Mouse (Mus musculus) heart, postnatal 36 days (tissue): ENCODE results near the gene Eif1b. TPM values are rescaled to one million over a fixed set of nuclear protein-coding genes. Genes with fewer than 3 reads are reported as not detected.

ENCODE experiments used
- DNase-seq, 2 experiments: peaks; one replicate each; pipeline ENCODE4 v3.0.0; 2021 to 2022
- intact Hi-C: fragments of 180-260 bp; cut with DNase I; formaldehyde crosslinking; loops from one replicate; pipeline ENCODE4 v1.15.1; 2025
- total RNA-seq, 2 experiments: library from RNA; stranded (reverse); gene quantifications; 2 replicates each; pipeline ENCODE4 v1.2.3; 2021

Gene Eif1b
- total RNA-seq: 10 to 100 TPM; 53.8 to 64.1 TPM

DNA sequence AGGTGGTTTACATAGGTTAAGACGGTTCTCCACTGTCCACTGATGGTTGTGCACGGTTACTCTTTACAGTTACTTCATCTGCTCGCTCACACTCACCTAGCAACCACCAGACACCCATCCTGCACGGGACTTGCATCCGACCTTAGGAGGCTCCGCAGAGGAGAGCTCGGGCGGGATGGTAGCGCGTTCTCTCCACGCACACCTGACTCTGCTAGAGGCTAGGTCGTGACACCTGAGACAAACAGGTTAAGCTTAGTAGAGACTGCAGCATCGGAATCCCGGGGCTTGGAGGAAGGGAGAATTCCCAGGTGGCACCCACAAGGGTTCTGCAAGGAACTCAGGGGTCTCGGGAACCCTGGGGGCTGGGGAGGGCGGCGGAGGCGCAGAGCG, at the start of gene Eif1b:
TSS of gene Eif1b (plus strand) at position 223 of the 390 bp plus-strand sequence.
- no peak for DNase-seq
- intact Hi-C loops: loop anchor here (5.0 kb wide), 1 partner anchor 355 kb away; no protein-coding TSS in a partner anchor

GRCm38 (mm10) chr9:120444642-120445041, 47.4 kb upstream of the Eif1b start:
- intact Hi-C loops: no loop called here
- DNase-seq: no peak

GRCm38 (mm10) chr9:120449696-120450329, 42.2 kb upstream of the Eif1b start:
- DNase-seq: no peak
- intact Hi-C loops: no loop called here

- intact Hi-C loops: no loop called here
- DNase-seq: no peak
Observed at GRCm38 (mm10) chr9:120455768-120456655, 36.0 kb upstream of the Eif1b start.

- intact Hi-C loops: no loop called here
- no peak for DNase-seq
Observed at GRCm38 (mm10) chr9:120470431-120470830, 21.6 kb upstream of the Eif1b start.

GRCm38 (mm10) chr9:120481644-120482043, 10.4 kb upstream of the Eif1b start:
- no peak for DNase-seq
- intact Hi-C loops: no loop called here

- no peak for DNase-seq
- intact Hi-C loops: no loop called here
Observed at GRCm38 (mm10) chr9:120482382-120482781, 9.7 kb upstream of the Eif1b start.

DNA sequence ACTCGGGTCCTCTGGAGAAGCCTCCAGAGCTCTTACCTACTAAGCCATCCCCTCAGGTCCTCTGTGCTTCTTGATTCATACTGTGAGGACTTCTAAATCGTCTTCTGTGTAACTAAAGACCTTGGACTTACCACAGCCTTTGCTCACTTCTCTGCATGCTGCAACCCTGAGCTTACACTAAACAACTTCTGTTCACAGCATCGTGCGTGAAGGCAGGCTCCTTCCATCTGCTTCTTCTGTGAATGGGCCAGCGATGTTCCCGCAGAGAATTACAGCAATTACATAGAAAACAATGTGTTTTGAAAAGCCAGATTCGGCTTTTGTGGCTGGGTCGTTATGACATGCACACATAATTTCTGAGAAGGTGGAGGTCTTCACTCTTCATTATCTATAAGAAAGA, 8.9 kb upstream of the Eif1b start:
- no peak for DNase-seq
- intact Hi-C loops: no loop called here

DNA sequence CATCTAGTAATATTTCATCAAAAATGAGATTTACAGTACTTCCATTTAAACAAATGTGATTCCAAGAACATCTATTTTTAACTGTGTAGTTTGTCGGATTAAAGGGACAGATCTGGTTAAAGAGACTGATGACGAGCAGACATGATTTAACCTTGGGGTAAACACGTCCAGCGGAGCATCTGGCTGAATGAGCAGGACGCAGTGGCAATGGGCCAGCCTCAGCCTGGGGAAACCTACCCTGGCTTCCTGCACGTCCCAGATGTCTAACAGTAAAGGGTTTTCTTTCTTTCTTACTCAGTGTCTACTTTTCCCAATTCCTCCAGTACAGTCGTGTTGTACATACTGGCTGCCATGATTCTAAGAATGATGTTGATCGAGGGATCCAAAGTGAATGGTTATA, 5.0 kb upstream of the Eif1b start:
- intact Hi-C loops: no loop called here
- DNase-seq: no peak

- intact Hi-C loops: loop anchor here (5.0 kb wide), 1 partner anchor 354 kb away; no protein-coding TSS in a partner anchor
- no peak for DNase-seq
Observed at GRCm38 (mm10) chr9:120491509-120491908, 523 bp upstream of the Eif1b start.

DNA sequence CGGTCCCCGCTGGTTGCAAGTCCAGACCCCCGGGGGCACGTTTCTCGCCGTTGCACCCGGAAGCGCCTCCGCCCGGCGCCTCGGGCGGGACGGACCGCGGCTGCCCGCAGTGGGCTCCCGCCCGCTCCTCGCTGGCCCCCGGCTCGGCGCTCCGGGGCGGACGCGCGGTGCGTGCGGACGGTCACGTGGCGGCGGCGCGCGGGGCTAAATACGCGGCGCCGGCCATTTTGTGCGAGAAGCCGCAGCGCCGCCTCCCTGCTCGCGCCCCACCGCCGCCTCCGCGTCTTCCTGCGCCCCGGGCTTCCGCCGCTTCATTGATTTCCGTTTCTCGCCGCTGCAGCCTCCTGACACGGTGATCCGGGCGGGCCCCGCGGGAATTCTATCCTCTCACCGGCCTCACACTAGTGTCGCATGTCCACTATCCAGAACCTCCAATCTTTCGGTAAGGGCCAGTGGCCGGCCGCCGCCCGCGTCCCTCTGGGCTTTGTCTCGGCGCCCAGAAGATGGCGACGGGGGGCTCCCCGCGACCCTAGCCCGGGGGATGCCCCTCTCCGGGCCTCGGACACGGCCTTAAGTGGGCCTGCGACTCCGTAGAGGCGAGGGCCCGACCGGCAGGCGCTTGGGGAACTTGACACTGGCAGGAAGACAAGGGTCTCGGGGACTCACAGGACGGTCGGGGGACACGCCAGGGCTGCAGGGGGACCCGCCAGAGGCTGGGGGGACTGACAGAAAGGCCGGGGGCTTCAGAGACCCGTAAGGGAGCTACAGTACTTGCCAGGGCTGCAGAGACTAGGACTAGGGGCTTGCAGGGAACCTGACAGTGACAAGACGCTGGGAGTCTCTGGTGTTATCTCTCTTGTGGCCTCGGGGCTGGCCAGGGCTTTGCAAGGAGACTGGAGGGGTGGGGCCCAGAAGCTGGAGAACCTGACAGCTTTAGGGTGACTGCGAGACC, 644 bp downstream of the Eif1b start:
- intact Hi-C loops: loop anchor here (5.0 kb wide), 1 partner anchor 355 kb away; no protein-coding TSS in a partner anchor
- DNase-seq: peak; percentile 84 to 85

- intact Hi-C loops: loop anchor here (5.0 kb wide), 1 partner anchor 356 kb away; no protein-coding TSS in a partner anchor
- no peak for DNase-seq
Observed at GRCm38 (mm10) chr9:120493781-120494180, 1.7 kb downstream of the Eif1b start.

- peak; percentile 75 to 79 for DNase-seq
- intact Hi-C loops: loop anchor here (1.0 kb wide), 1 partner anchor 62 kb away; no protein-coding TSS in a partner anchor
Observed at GRCm38 (mm10) chr9:120496691-120497090, 4.7 kb downstream of the Eif1b start.

DNA sequence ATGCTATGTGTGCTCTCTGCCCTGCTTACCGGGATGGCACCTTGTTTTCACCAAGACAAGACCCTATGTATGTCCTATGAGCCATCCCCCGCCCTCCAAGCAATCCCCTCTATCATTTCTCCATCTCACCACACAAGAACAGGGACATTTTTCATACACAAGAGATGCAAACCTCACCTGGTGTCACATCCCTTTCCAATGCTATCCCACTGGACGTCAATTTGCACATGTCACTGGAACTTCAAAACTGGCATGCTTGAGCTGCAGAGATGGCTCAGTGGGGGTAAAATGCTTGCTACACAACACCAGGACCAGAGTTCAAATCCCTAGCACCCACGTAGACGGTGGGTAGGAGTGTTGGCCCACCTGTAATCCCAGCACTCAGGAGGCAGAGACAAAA, 6.0 kb downstream of the Eif1b start:
- DNase-seq: no peak
- intact Hi-C loops: no loop called here

- intact Hi-C loops: loop anchor here (5.0 kb wide), 1 partner anchor 741 kb away; no protein-coding TSS in a partner anchor
- DNase-seq: peak in 1 of 2 experiments; percentile 8
Observed at GRCm38 (mm10) chr9:120501191-120501902, 9.3 kb downstream of the Eif1b start.

- intact Hi-C loops: loop anchor here (1.0 to 5.0 kb wide), 4 partner anchors 69 to 740 kb away; partner anchors contain the start of gene Rpl14
- peak; percentile 66 to 83 for DNase-seq
Observed at GRCm38 (mm10) chr9:120502013-120502412, 10.0 kb downstream of the Eif1b start.

GRCm38 (mm10) chr9:120504423-120504822, 12.4 kb downstream of the Eif1b start:
- intact Hi-C loops: loop anchor here (5.0 kb wide), 1 partner anchor 738 kb away; no protein-coding TSS in a partner anchor

GRCm38 (mm10) chr9:120511781-120512180, 19.7 kb downstream of the Eif1b start:
- peak in 1 of 2 experiments; percentile 31 for DNase-seq
- intact Hi-C loops: no loop called here

More at GRCm38 (mm10) chr9:120504423-120504822, 12.4 kb downstream of the Eif1b start:
- no peak for DNase-seq

- intact Hi-C loops: no loop called here
- DNase-seq: no peak
Observed at GRCm38 (mm10) chr9:120516720-120517119, 24.7 kb downstream of the Eif1b start.
